Mouse (Mus musculus) kidney, postnatal 0 days (tissue): ENCODE measurements at regions not wholly inside any gene's neighbourhood (a gene's known extent, or its start where the extent isn't known, plus 50 kb on each side); places are given as distances from the start of the nearest gene placed in this dataset.

Experiments
- ATAC-seq: fragments of 200-750 bp; cut with Nextera tagmentation; replicated peaks from 2 replicates; pipeline ENCODE4 v1.8.0; 2017; ENCODE audit warnings: low read depth, moderate number of reproducible peaks, moderate TSS enrichment, moderate library complexity; ENCODE audit not compliant: low FRiP score
- DNase-seq: peaks from one replicate; pipeline ENCODE4 v3.0.0-alpha.2; 2016; ENCODE audit warnings: low spot score
- H3K27ac ChIP-seq: fragments of 300-500 bp; sonication (generic); 2 replicates; pipeline ENCODE4 v1.5.1; 2014; ENCODE audit warnings: mild to moderate bottlenecking
- H3K27me3 ChIP-seq: fragments of 300-500 bp; sonication (generic); 2 replicates; pipeline ENCODE4 v1.6.1; 2014; ENCODE audit warnings: low read length, mixed read lengths; ENCODE audit not compliant: insufficient read depth
- H3K36me3 ChIP-seq: fragments of 300-500 bp; sonication (generic); 2 replicates; pipeline ENCODE4 v1.6.1; 2014; ENCODE audit warnings: low read length, mixed read lengths; ENCODE audit not compliant: insufficient read depth
- H3K4me1 ChIP-seq: fragments of 300-500 bp; sonication (generic); replicated peaks from 2 replicates; pipeline ENCODE4 v1.6.1; 2014; ENCODE audit warnings: antibody characterized with exemption, low read length, mixed read lengths; ENCODE audit not compliant: insufficient read depth
- H3K4me2 ChIP-seq: fragments of 300-500 bp; sonication (generic); 2 replicates; pipeline ENCODE4 v1.6.1; 2014; ENCODE audit warnings: mild to moderate bottlenecking, low read length, moderate library complexity, mixed read lengths
- H3K4me3 ChIP-seq: fragments of 300-500 bp; sonication (generic); replicated peaks from 2 replicates; pipeline ENCODE4 v1.5.1; 2014; ENCODE audit warnings: low read depth, low read length
- H3K9ac ChIP-seq: fragments of 300-500 bp; sonication (generic); 2 replicates; pipeline ENCODE4 v1.6.1; 2014; ENCODE audit warnings: low read depth, low read length
- H3K9me3 ChIP-seq: fragments of 300-500 bp; sonication (generic); replicated peaks from 2 replicates; pipeline ENCODE4 v1.6.1; 2016; ENCODE audit warnings: low read length, inconsistent platforms, mixed read lengths
- CTCF ChIP-seq: IDR thresholded peaks from 2 replicates; pipeline ENCODE4 v1.5.1; 2016; ENCODE audit warnings: antibody characterized with exemption, low read depth, mild to moderate bottlenecking, moderate library complexity
- WGBS: fragments of 180-500 bp; shearing (Covaris S2); extraction: QIAGEN DNeasy Blood & Tissue Kit; methylation state at CpG from one replicate; pipeline ENCODE4 v1.1.7; 2014; 5-methylcytosine and 5-hydroxymethylcytosine counted together

DNA sequence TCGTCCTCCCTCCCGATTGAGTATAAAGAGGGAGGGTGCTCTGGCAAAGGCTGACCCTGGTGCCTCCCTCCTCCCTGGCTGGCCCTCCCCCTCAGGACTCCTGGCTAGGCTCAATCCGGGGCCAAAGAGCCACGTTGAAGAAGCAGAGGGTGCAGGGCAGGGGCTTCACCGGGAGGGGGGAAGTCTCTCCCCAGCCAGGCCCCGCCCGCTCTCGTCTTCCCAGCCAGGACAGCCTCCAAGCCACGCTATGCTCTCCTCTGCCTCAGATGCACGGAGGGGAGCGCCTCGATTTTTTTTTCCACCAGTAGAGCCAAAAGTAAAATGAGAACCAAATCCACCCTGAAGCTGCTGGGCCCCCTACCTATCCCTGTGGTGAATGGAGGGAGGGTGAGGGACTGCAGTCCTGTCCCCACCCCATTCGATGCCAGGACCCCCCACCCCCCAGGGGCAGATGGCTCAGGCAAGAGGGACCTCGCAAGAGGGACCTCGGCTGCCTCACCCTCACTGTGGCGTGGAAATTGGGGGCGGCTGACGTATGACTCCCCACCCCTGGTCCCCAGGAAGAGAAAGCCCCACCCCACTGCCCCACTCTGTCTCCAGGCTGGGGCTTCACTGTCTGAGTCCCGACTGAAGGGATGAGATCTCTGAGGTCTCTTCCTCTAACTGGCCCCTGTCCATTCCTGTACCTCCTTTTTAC, 53.2 kb upstream of the Col1a1 start:
- Histone ChIP-seq H3K27ac (peak overlapping the region; percentile 83), H3K9ac (0 out of 2 replicates have a peak overlapping the region, but pooled peaks have one; percentile 23), H3K27me3 (peaks cover 4% of the 10 kb centered on the region; the same call in 1 of the 2 replicates), H3K4me2 (peak overlapping the region; percentile 48), H3K4me3 (no peak overlapping the region; the same call in 1 of the 2 replicates), H3K4me1 (peaks cover 14% of the 10 kb centered on the region; the same call in 1 of the 2 replicates), H3K9me3 (no peaks in the 10 kb centered on the region), H3K36me3 (no peaks in the 10 kb centered on the region)
- no peak for TF ChIP-seq CTCF
- WGBS: 5% methylated on average over 19 of the region's 19 CpGs
- peak; percentile 76 for DNase-seq
- ATAC-seq: peak; percentile 58

GRCm38 (mm10) chr11:94881982-94882686, 53.9 kb upstream of the Col1a1 start:
- Histone ChIP-seq H3K9me3 (no peaks in the 10 kb centered on the region), H3K36me3 (no peaks in the 10 kb centered on the region), H3K4me3 (no peak overlapping the region; the same call in 1 of the 2 replicates), H3K4me1 (peaks cover 18% of the 10 kb centered on the region), H3K27me3 (peaks cover 4% of the 10 kb centered on the region; the same call in 1 of the 2 replicates), H3K27ac (peak overlapping the region; percentile 83), H3K9ac (0 out of 2 replicates have a peak overlapping the region, but pooled peaks have one; percentile 23), H3K4me2 (peak overlapping the region; percentile 48)
- ATAC-seq (peak; percentile 64), DNase-seq (peak; percentile 73)
- TF ChIP-seq CTCF: no peak
- WGBS: 15% methylated on average over 9 of the region's 9 CpGs

- 3% methylated on average over 27 of the region's 27 CpGs for WGBS
- H3K4me2 ChIP-seq: peak overlapping the region; percentile 43
- DNase-seq: peak; percentile 79
- H3K27me3 ChIP-seq: peaks cover 4% of the 10 kb centered on the region; the same call in 1 of the 2 replicates
- no peaks in the 10 kb centered on the region for H3K9me3 ChIP-seq
- no peak overlapping the region for H3K4me3 ChIP-seq
- TF ChIP-seq CTCF: peak; percentile 14; the same call in 1 of the 2 replicates
- H3K9ac ChIP-seq: 0 out of 2 replicates have a peak overlapping the region, but pooled peaks have one; percentile 10
- no peaks in the 10 kb centered on the region for H3K36me3 ChIP-seq
- ATAC-seq: peak; percentile 29; the same call in 1 of the 2 replicates
- H3K4me1 ChIP-seq: peaks cover 27% of the 10 kb centered on the region
- peak overlapping the region; percentile 83 for H3K27ac ChIP-seq
These were observed 54.9 kb upstream of the Col1a1 start for GRCm38 (mm10) chr11:94880896-94881840.

GRCm38 (mm10) chr11:94876707-94877106, 59.3 kb upstream of the Col1a1 start:
- Histone ChIP-seq H3K4me2 (no peak overlapping the region), H3K27me3 (no peaks in the 10 kb centered on the region; the same call in 1 of the 2 replicates), H3K27ac (peak overlapping the region; percentile 36; the same call in 1 of the 2 replicates), H3K4me1 (peaks cover 33% of the 10 kb centered on the region), H3K4me3 (no peak overlapping the region), H3K9ac (peak overlapping the region; percentile 18; the same call in 1 of the 2 replicates), H3K9me3 (no peaks in the 10 kb centered on the region), H3K36me3 (no peaks in the 10 kb centered on the region)
- peak; percentile 11; the same call in 1 of the 2 replicates for TF ChIP-seq CTCF
- ATAC-seq: peak; percentile 31; the same call in 1 of the 2 replicates
- DNase-seq: peak; percentile 83
- 0% methylated on average over 1 of the region's 1 CpGs for WGBS

- 47% methylated on average over 7 of the region's 7 CpGs for WGBS
- DNase-seq: no peak
- Histone ChIP-seq H3K9me3 (no peaks in the 10 kb centered on the region), H3K36me3 (no peaks in the 10 kb centered on the region), H3K27me3 (no peaks in the 10 kb centered on the region; the same call in 1 of the 2 replicates), H3K4me3 (no peak overlapping the region), H3K27ac (no peak overlapping the region), H3K4me2 (no peak overlapping the region), H3K9ac (no peak overlapping the region), H3K4me1 (peaks cover 30% of the 10 kb centered on the region)
- ATAC-seq: no peak
- TF ChIP-seq CTCF: no peak
These were observed 61.0 kb upstream of the Col1a1 start for GRCm38 (mm10) chr11:94875026-94875425.
